Mouse (Mus musculus): ENCODE results near the gene Filip1l.

DNA sequence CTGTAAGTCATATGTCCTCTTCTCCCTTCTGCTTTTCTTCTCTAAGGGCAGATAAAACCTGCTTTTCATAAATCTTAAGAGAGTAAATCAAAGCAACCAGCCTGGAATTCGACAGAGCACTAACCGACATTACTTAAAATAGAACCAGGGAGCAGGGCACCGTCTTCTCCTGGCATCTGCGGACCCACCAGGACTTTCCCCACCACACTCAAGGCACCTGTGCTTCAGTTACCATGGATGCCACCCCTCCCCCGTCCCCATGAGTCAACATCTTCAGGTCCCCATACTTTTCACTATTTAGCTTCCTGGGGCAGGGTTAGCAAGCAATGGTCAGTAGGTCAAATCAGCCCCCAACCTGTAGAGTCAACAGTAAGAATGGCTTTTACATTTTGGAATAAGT, 76.1 kb downstream of the Filip1l start:
- no peak for TF ChIP-seq ZC3H11A (IDR thresholded peaks at IDR 0.05; ENCODE audit: borderline replicate concordance, low read depth, low read length)
- TF ChIP-seq HCFC1 (IDR thresholded peaks at IDR 0.05; ENCODE audit: borderline replicate concordance, insufficient read depth, low read length), result no peak
- no peak for TF ChIP-seq ZNF384 (IDR thresholded peaks at IDR 0.05; ENCODE audit: low read depth, low read length)
- TF ChIP-seq CHD2 (IDR thresholded peaks at IDR 0.05; ENCODE audit: low read depth, low read length), result no peak
